ENCODE assay signal across 7 mouse cellular contexts in the genomic region with DNA sequence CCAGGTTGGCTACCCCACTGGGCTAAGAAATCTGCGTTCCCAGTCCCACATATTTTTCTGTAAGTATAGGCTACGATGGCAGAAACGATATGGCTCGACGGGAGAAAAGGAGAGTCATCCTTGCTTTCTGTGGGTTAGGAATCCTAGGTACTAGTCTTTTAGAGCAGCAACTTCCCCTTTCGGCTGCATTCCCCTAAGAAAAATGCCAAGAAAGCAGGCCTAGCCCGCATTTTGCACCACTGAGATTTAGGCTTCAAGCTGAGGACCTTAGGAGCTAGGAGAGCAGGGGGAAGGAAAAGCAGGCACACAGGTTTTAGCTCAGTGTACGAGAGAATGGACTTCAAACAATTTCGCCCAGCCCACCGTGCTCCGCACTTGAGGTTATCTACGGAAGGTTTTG. TPM values are rescaled to one million over a fixed set of nuclear protein-coding genes. Genes with fewer than 3 reads are reported as not detected.
DNase-seq lines count a peak whose midpoint lies in the region; TF ChIP-seq lines count a peak whose summit lies in the region.

No protein-coding gene starts in this region.

- H3K27ac ChIP-seq in thymus, adult 2 months (ENCODE audit: control insufficient read depth, insufficient read depth, low read length), result 0 out of 2 replicates have a peak overlapping the region, but pooled peaks have one; percentile 31
- H3K27ac ChIP-seq in midbrain, embryonic 10.5 days (replicated peaks), result no peak overlapping the region

- no peak for TF ChIP-seq POLR2A in thymus, adult 2 months (IDR thresholded peaks at IDR 0.05; ENCODE audit: control insufficient read depth, extremely low read depth, insufficient read depth, low read length, poor library complexity)

- no peaks in the 10 kb centered on the region; the same call in 1 of the 2 replicates for H3K36me3 ChIP-seq in thymus, adult 2 months (ENCODE audit: control insufficient read depth, insufficient read depth, low read length)
- peaks cover 24% of the 10 kb centered on the region for H3K36me3 ChIP-seq in midbrain, embryonic 10.5 days

- peak overlapping the region; percentile 50 for H3K4me3 ChIP-seq in thymus, adult 2 months (ENCODE audit: control insufficient read depth, insufficient read depth, low read length)
- H3K4me3 ChIP-seq in midbrain, embryonic 10.5 days, result peak overlapping the region; percentile 65

- no peak for TF ChIP-seq CTCF in thymus, adult 2 months (IDR thresholded peaks at IDR 0.05; ENCODE audit: borderline replicate concordance, control insufficient read depth, extremely low read depth, insufficient read depth, low read length, poor library complexity)

- H3K9me3 ChIP-seq in midbrain, embryonic 10.5 days (replicated peaks), result 0 out of 2 replicates have a peak, but pooled peaks cover 6% of the 10 kb centered on the region

- 4% methylated on average over 12 of the region's 12 CpGs for WGBS in thymus, adult 2 months
- 35% methylated on average over 12 of the region's 12 CpGs for WGBS in midbrain, embryonic 10.5 days

- H3K27me3 ChIP-seq in thymus, adult 2 months (ENCODE audit: control insufficient read depth, insufficient read depth, low read length), result no peaks in the 10 kb centered on the region
- H3K27me3 ChIP-seq in midbrain, embryonic 10.5 days (ENCODE audit: low read depth, poor library complexity, severe bottlenecking), result no peaks in the 10 kb centered on the region

- H3K4me1 ChIP-seq in thymus, adult 2 months (replicated peaks; ENCODE audit: control insufficient read depth, insufficient read depth, low read length), result no peaks in the 10 kb centered on the region
- H3K4me1 ChIP-seq in midbrain, embryonic 10.5 days, result no peaks in the 10 kb centered on the region

- DNase-seq in thymus, adult 2 months, result peak; percentile 7
- no peak for DNase-seq in thymus, postnatal 0 days (ENCODE audit: low spot score)
- peak; percentile 16 for DNase-seq in embryo, embryonic 10.5 days (ENCODE audit: low spot score)
- DNase-seq in induced T-regulatory cell, adult 2 months (ENCODE audit: low read depth), result peak; percentile 37
- DNase-seq in midbrain, embryonic 10.5 days (ENCODE audit: low spot score), result no peak
- DNase-seq in urinary bladder, postnatal 4 days (ENCODE audit: low spot score in 2 of 2), result no peak
- no peak for DNase-seq in layer of hippocampus, postnatal 25 days (ENCODE audit: extremely low spot score in 1 of 2, low spot score in 1 of 2)

RNA-seq across cellular contexts. Expression of gene Rap2c, which starts 0.9 kb away (rescaled TPM):
- 6.2 and 7.3 TPM in 2 replicates for polyA plus RNA-seq in thymus, adult 2 months (2012; rRNA removed)
- polyA plus RNA-seq in thymus, postnatal 0 days (2015; fragmentation: Nextera tagmentation; extraction: Ambion mirVana), result 38.3 and 40.4 TPM in 2 replicates
- 15.6 and 16.4 TPM in 2 replicates for polyA plus RNA-seq in midbrain, embryonic 10.5 days (2016; fragmentation: Nextera tagmentation; extraction: Ambion mirVana)
- 10 to 100 TPM; 26.0 to 26.7 TPM for total RNA-seq in layer of hippocampus, postnatal 25 days (2021)

Comparison
In these comparisons a context has a peak if more than half of its experiments do, and no peak if none do; other contexts are left out.
1. DNase-seq: peak in thymus, adult 2 months (single experiment), embryo, embryonic 10.5 days (single experiment) and induced T-regulatory cell, adult 2 months (single experiment); none in thymus, postnatal 0 days (single experiment), midbrain, embryonic 10.5 days (single experiment), urinary bladder, postnatal 4 days (0 of 2) and layer of hippocampus, postnatal 25 days (0 of 2).